Mouse (Mus musculus): ENCODE measurements at regions not wholly inside any gene's neighbourhood (a gene's known extent, or its start where the extent isn't known, plus 50 kb on each side); places are given as distances from the start of the nearest gene placed in this dataset.
A peak's percentile ranks its signal among the peaks of the same experiment; 100 is the strongest.

- Histone ChIP-seq H3K4me3 (ENCODE audit: low read depth, low read length) (no peak overlapping the region), H3K27ac (replicated peaks; ENCODE audit: low read depth, low read length) (no peak overlapping the region), H3K36me3 (replicated peaks; ENCODE audit: control insufficient read depth, insufficient read depth, low read depth, low read length) (no peaks in the 10 kb centered on the region), H3K27me3 (ENCODE audit: control insufficient read depth, insufficient read depth, low read length) (no peaks in the 10 kb centered on the region), H3K9ac (replicated peaks; ENCODE audit: low read length) (no peak overlapping the region), H3K9me3 (replicated peaks; ENCODE audit: control insufficient read depth, low read length) (no peaks in the 10 kb centered on the region), H3K4me2 (ENCODE audit: low read depth, low read length) (no peak overlapping the region), H3K4me1 (ENCODE audit: control insufficient read depth, insufficient read depth, low read length) (no peaks in the 10 kb centered on the region)
- 90% methylated on average over 3 of the region's 3 CpGs for WGBS
- no peak for DNase-seq (ENCODE audit: low spot score)
- ATAC-seq (replicated peaks; ENCODE audit: insufficient number of reproducible peaks, low FRiP score, low TSS enrichment, low read depth): no peak
These were observed 451.9 kb upstream of the Sphkap start for GRCm38 (mm10) chr1:83859732-83860424.

GRCm38 (mm10) chr1:83853996-83854395, 446.0 kb upstream of the Sphkap start:
- Histone ChIP-seq H3K36me3 (replicated peaks; ENCODE audit: control insufficient read depth, insufficient read depth, low read depth, low read length) (no peaks in the 10 kb centered on the region), H3K9me3 (replicated peaks; ENCODE audit: control insufficient read depth, low read length) (no peaks in the 10 kb centered on the region), H3K27ac (replicated peaks; ENCODE audit: low read depth, low read length) (no peak overlapping the region), H3K4me3 (ENCODE audit: low read depth, low read length) (no peak overlapping the region), H3K4me1 (ENCODE audit: control insufficient read depth, insufficient read depth, low read length) (no peaks in the 10 kb centered on the region), H3K9ac (replicated peaks; ENCODE audit: low read length) (no peak overlapping the region), H3K27me3 (ENCODE audit: control insufficient read depth, insufficient read depth, low read length) (no peaks in the 10 kb centered on the region), H3K4me2 (ENCODE audit: low read depth, low read length) (no peak overlapping the region)
- WGBS: 61% methylated on average over 5 of the region's 5 CpGs
- ATAC-seq (replicated peaks; ENCODE audit: insufficient number of reproducible peaks, low FRiP score, low TSS enrichment, low read depth) (no peak), DNase-seq (ENCODE audit: low spot score) (peak; percentile 75)

DNA sequence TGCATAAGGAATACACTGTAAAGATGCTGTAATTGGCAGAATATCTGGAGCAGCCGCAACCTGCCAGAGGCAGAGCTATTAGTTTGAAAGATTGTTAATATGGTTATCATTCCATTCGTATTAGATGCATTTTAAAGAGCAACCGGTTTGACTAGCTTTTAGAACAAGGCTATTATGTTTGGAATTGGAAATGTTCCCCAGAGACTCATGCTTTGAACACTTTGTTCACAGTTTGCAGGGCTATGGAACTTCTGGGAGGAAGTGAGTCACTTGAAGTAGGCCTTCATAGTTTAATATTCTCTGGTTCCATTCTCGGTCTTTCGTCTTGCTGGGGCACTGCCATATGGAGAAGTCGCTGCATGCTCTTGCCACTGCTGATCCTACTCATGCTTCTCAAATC, 443.1 kb upstream of the Sphkap start:
- ATAC-seq (replicated peaks; ENCODE audit: insufficient number of reproducible peaks, low FRiP score, low TSS enrichment, low read depth): no peak
- Histone ChIP-seq H3K4me2 (ENCODE audit: low read depth, low read length) (no peak overlapping the region), H3K9ac (replicated peaks; ENCODE audit: low read length) (no peak overlapping the region), H3K36me3 (replicated peaks; ENCODE audit: control insufficient read depth, insufficient read depth, low read depth, low read length) (no peaks in the 10 kb centered on the region), H3K4me1 (ENCODE audit: control insufficient read depth, insufficient read depth, low read length) (no peaks in the 10 kb centered on the region), H3K27me3 (ENCODE audit: control insufficient read depth, insufficient read depth, low read length) (no peaks in the 10 kb centered on the region), H3K9me3 (replicated peaks; ENCODE audit: control insufficient read depth, low read length) (no peaks in the 10 kb centered on the region), H3K27ac (replicated peaks; ENCODE audit: low read depth, low read length) (no peak overlapping the region), H3K4me3 (ENCODE audit: low read depth, low read length) (no peak overlapping the region)
- DNase-seq (ENCODE audit: low spot score): no peak
- 85% methylated on average over 6 of the region's 6 CpGs for WGBS

DNA sequence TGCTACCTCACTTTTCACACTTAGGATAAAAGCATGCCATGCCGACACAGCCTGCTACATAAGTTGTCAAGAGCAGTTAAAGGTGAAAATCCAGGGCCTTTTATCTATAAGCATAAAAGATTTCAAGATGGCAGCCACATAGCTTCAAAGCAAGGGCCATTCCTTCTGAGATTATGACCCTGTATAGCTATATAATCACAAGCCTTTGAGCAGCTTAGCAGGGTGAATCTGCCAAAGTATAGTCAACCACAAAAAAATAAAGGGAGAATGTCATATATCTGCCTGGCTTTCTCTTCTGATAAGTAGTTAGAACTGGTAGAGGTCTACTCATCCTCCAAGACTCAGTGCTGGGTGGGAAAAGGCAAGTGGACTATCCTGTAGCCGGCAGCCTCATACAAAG, 440.4 kb upstream of the Sphkap start:
- H3K9ac ChIP-seq (replicated peaks; ENCODE audit: low read length): no peak overlapping the region
- no peaks in the 10 kb centered on the region for H3K27me3 ChIP-seq (ENCODE audit: control insufficient read depth, insufficient read depth, low read length)
- no peak for DNase-seq (ENCODE audit: low spot score)
- H3K4me3 ChIP-seq (ENCODE audit: low read depth, low read length): no peak overlapping the region
- ATAC-seq (replicated peaks; ENCODE audit: insufficient number of reproducible peaks, low FRiP score, low TSS enrichment, low read depth): no peak
- no peak overlapping the region for H3K27ac ChIP-seq (replicated peaks; ENCODE audit: low read depth, low read length)
- H3K9me3 ChIP-seq (replicated peaks; ENCODE audit: control insufficient read depth, low read length): no peaks in the 10 kb centered on the region
- WGBS: 93% methylated on average over 2 of the region's 2 CpGs
- H3K4me1 ChIP-seq (ENCODE audit: control insufficient read depth, insufficient read depth, low read length): no peaks in the 10 kb centered on the region
- no peak overlapping the region for H3K4me2 ChIP-seq (ENCODE audit: low read depth, low read length)
- no peaks in the 10 kb centered on the region for H3K36me3 ChIP-seq (replicated peaks; ENCODE audit: control insufficient read depth, insufficient read depth, low read depth, low read length)

DNA sequence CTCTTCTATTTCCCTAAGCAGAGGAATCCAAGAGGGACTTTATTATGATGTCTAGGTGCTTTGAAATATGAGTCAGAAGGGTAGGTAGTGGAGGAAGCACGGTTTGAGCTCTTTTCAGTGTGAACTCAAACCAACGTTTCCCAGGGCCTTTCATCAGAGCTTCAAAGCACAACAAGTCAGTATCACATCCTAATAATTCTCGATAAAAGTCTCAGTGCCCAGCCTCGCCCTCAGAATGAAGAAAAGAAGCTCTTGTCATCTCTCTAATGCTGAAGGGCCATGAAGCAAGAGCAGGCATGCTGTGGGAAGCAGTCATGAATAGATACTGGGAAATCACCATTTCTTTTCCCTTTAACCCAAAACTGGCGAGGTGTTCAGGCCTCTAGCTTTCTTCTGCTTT, 440.0 kb upstream of the Sphkap start:
- no peaks in the 10 kb centered on the region for H3K9me3 ChIP-seq (replicated peaks; ENCODE audit: control insufficient read depth, low read length)
- no peak overlapping the region for H3K9ac ChIP-seq (replicated peaks; ENCODE audit: low read length)
- 67% methylated on average over 5 of the region's 5 CpGs for WGBS
- H3K4me1 ChIP-seq (ENCODE audit: control insufficient read depth, insufficient read depth, low read length): no peaks in the 10 kb centered on the region
- H3K4me2 ChIP-seq (ENCODE audit: low read depth, low read length): no peak overlapping the region
- no peaks in the 10 kb centered on the region for H3K27me3 ChIP-seq (ENCODE audit: control insufficient read depth, insufficient read depth, low read length)
- DNase-seq (ENCODE audit: low spot score) (no peak), ATAC-seq (replicated peaks; ENCODE audit: insufficient number of reproducible peaks, low FRiP score, low TSS enrichment, low read depth) (no peak)
- no peak overlapping the region for H3K4me3 ChIP-seq (ENCODE audit: low read depth, low read length)
- H3K27ac ChIP-seq (replicated peaks; ENCODE audit: low read depth, low read length): no peak overlapping the region
- no peaks in the 10 kb centered on the region for H3K36me3 ChIP-seq (replicated peaks; ENCODE audit: control insufficient read depth, insufficient read depth, low read depth, low read length)

DNA sequence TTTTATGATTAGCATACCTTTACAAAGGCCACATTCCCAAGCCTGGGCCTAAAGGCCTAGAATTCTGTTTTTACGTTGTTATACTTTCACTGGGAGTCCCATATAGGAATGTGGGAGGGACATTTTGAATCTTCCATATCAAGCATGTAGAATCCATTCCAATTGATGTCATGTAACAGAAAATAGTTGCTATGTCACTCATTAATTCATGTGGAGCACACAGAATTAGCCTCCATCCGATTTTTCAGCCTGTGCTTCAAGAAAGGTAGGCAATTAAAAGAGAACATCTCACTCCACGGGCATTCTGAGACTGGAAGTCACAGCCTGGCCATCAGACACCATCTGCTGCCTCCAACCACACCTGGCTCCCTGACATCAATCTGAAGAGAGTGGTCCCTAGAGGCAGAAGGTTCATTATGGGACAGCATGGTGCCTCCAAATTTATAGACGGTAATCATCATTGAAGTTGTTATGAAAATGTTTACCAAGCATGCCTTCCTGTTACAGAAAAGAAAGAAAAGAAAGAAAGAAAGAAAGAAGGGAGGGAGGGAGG, 436.9 kb upstream of the Sphkap start:
- Histone ChIP-seq H3K27ac (replicated peaks; ENCODE audit: low read depth, low read length) (no peak overlapping the region), H3K4me2 (ENCODE audit: low read depth, low read length) (no peak overlapping the region), H3K9ac (replicated peaks; ENCODE audit: low read length) (no peak overlapping the region), H3K36me3 (replicated peaks; ENCODE audit: control insufficient read depth, insufficient read depth, low read depth, low read length) (no peaks in the 10 kb centered on the region), H3K9me3 (replicated peaks; ENCODE audit: control insufficient read depth, low read length) (no peaks in the 10 kb centered on the region), H3K4me1 (ENCODE audit: control insufficient read depth, insufficient read depth, low read length) (no peaks in the 10 kb centered on the region), H3K4me3 (ENCODE audit: low read depth, low read length) (no peak overlapping the region), H3K27me3 (ENCODE audit: control insufficient read depth, insufficient read depth, low read length) (no peaks in the 10 kb centered on the region)
- WGBS: 70% methylated on average over 4 of the region's 4 CpGs
- no peak for ATAC-seq (replicated peaks; ENCODE audit: insufficient number of reproducible peaks, low FRiP score, low TSS enrichment, low read depth)
- no peak for DNase-seq (ENCODE audit: low spot score)

- 83% methylated on average over 6 of the region's 6 CpGs for WGBS
- Histone ChIP-seq H3K36me3 (replicated peaks; ENCODE audit: control insufficient read depth, insufficient read depth, low read depth, low read length) (no peaks in the 10 kb centered on the region), H3K27me3 (ENCODE audit: control insufficient read depth, insufficient read depth, low read length) (no peaks in the 10 kb centered on the region), H3K4me1 (ENCODE audit: control insufficient read depth, insufficient read depth, low read length) (no peaks in the 10 kb centered on the region), H3K9ac (replicated peaks; ENCODE audit: low read length) (no peak overlapping the region), H3K4me3 (ENCODE audit: low read depth, low read length) (no peak overlapping the region), H3K4me2 (ENCODE audit: low read depth, low read length) (no peak overlapping the region), H3K9me3 (replicated peaks; ENCODE audit: control insufficient read depth, low read length) (no peaks in the 10 kb centered on the region), H3K27ac (replicated peaks; ENCODE audit: low read depth, low read length) (no peak overlapping the region)
- DNase-seq (ENCODE audit: low spot score) (no peak), ATAC-seq (replicated peaks; ENCODE audit: insufficient number of reproducible peaks, low FRiP score, low TSS enrichment, low read depth) (no peak)
These were observed 428.0 kb upstream of the Sphkap start for GRCm38 (mm10) chr1:83835965-83836364.

GRCm38 (mm10) chr1:83832946-83833345, 424.9 kb upstream of the Sphkap start:
- Histone ChIP-seq H3K36me3 (replicated peaks; ENCODE audit: control insufficient read depth, insufficient read depth, low read depth, low read length) (no peaks in the 10 kb centered on the region), H3K4me3 (ENCODE audit: low read depth, low read length) (no peak overlapping the region), H3K27ac (replicated peaks; ENCODE audit: low read depth, low read length) (no peak overlapping the region), H3K4me1 (ENCODE audit: control insufficient read depth, insufficient read depth, low read length) (no peaks in the 10 kb centered on the region), H3K9ac (replicated peaks; ENCODE audit: low read length) (no peak overlapping the region), H3K9me3 (replicated peaks; ENCODE audit: control insufficient read depth, low read length) (no peaks in the 10 kb centered on the region), H3K27me3 (ENCODE audit: control insufficient read depth, insufficient read depth, low read length) (no peaks in the 10 kb centered on the region), H3K4me2 (ENCODE audit: low read depth, low read length) (no peak overlapping the region)
- DNase-seq (ENCODE audit: low spot score): no peak
- no peak for ATAC-seq (replicated peaks; ENCODE audit: insufficient number of reproducible peaks, low FRiP score, low TSS enrichment, low read depth)
- 83% methylated on average over 3 of the region's 3 CpGs for WGBS
